Mouse (Mus musculus) v-Abl transformed pro-B cells (cell line): ENCODE data around the gene Wwp2.

ENCODE experiments used
- in situ Hi-C, 2 experiments: fragments of 400-800 bp; cut with MboI; formaldehyde crosslinking; loops; one replicate each; pipeline ENCODE4 v1.15.1; 2025; ENCODE audit not compliant: unreplicated experiment in 2 of 2

Gene Wwp2

GRCm38 (mm10) chr8:107502407-107502806 lies 66.2 kb downstream of the Wwp2 start:
- in situ Hi-C loops: no loop called here

- in situ Hi-C loops: no loop called here
These were observed 66.8 kb downstream of the Wwp2 start for GRCm38 (mm10) chr8:107502922-107503321.

- in situ Hi-C loops: no loop called here
These were observed 67.2 kb downstream of the Wwp2 start for GRCm38 (mm10) chr8:107503354-107503753.

- in situ Hi-C loops: no loop called here
These were observed 68.2 kb downstream of the Wwp2 start for GRCm38 (mm10) chr8:107504239-107504985.

GRCm38 (mm10) chr8:107505271-107505670 lies 69.1 kb downstream of the Wwp2 start:
- in situ Hi-C loops: loop anchor here (5.0 kb wide), 2 partner anchors 38 to 52 kb away; no protein-coding TSS in a partner anchor

GRCm38 (mm10) chr8:107507019-107507418 lies 70.9 kb downstream of the Wwp2 start:
- in situ Hi-C loops: loop anchor here (5.0 kb wide), 2 partner anchors 40 to 50 kb away; no protein-coding TSS in a partner anchor

GRCm38 (mm10) chr8:107510204-107510603 lies 74.0 kb downstream of the Wwp2 start:
- in situ Hi-C loops: loop anchor here in 1 of 2 experiments (5.0 kb wide), 1 partner anchor 48 kb away; no protein-coding TSS in a partner anchor

GRCm38 (mm10) chr8:107510766-107511165 lies 74.6 kb downstream of the Wwp2 start:
- in situ Hi-C loops: loop anchor here in 1 of 2 experiments (5.0 kb wide), 1 partner anchor 48 kb away; no protein-coding TSS in a partner anchor

- in situ Hi-C loops: loop anchor here in 1 of 2 experiments (5.0 kb wide), 1 partner anchor 51 kb away; no protein-coding TSS in a partner anchor
These were observed 77.1 kb downstream of the Wwp2 start for GRCm38 (mm10) chr8:107513249-107513648.

GRCm38 (mm10) chr8:107514949-107515721 lies 79.0 kb downstream of the Wwp2 start:
- in situ Hi-C loops: loop anchor here in 1 of 2 experiments (5.0 kb wide), 1 partner anchor 53 kb away; no protein-coding TSS in a partner anchor

GRCm38 (mm10) chr8:107518726-107519125 lies 82.6 kb downstream of the Wwp2 start:
- in situ Hi-C loops: no loop called here

- in situ Hi-C loops: no loop called here
These were observed 83.7 kb downstream of the Wwp2 start for GRCm38 (mm10) chr8:107519860-107520259.

- in situ Hi-C loops: no loop called here
These were observed 85.8 kb downstream of the Wwp2 start for GRCm38 (mm10) chr8:107521788-107522554.

- in situ Hi-C loops: no loop called here
These were observed 86.3 kb downstream of the Wwp2 start for GRCm38 (mm10) chr8:107522555-107522833.

GRCm38 (mm10) chr8:107524535-107524934 lies 88.4 kb downstream of the Wwp2 start:
- in situ Hi-C loops: no loop called here

GRCm38 (mm10) chr8:107528786-107529185 lies 92.6 kb downstream of the Wwp2 start:
- in situ Hi-C loops: loop anchor here in 1 of 2 experiments (5.0 kb wide), 1 partner anchor 39 kb away; no protein-coding TSS in a partner anchor

- in situ Hi-C loops: no loop called here
These were observed 101.3 kb downstream of the Wwp2 start for GRCm38 (mm10) chr8:107537472-107537871.

GRCm38 (mm10) chr8:107540623-107541022 lies 104.5 kb downstream of the Wwp2 start:
- in situ Hi-C loops: no loop called here

GRCm38 (mm10) chr8:107541369-107541768 lies 105.2 kb downstream of the Wwp2 start:
- in situ Hi-C loops: no loop called here

- in situ Hi-C loops: no loop called here
These were observed 106.0 kb downstream of the Wwp2 start for GRCm38 (mm10) chr8:107542151-107542550.

- in situ Hi-C loops: no loop called here
These were observed 107.5 kb downstream of the Wwp2 start for GRCm38 (mm10) chr8:107543714-107544113.
